Mouse (Mus musculus): ENCODE data around the gene Adamtsl4. TPM values are rescaled to one million over a fixed set of nuclear protein-coding genes. Genes with fewer than 3 reads are reported as not detected.

Gene Adamtsl4
- polyA plus RNA-seq, 1 experiment from 2014 or later: 1.3 TPM

DNA sequence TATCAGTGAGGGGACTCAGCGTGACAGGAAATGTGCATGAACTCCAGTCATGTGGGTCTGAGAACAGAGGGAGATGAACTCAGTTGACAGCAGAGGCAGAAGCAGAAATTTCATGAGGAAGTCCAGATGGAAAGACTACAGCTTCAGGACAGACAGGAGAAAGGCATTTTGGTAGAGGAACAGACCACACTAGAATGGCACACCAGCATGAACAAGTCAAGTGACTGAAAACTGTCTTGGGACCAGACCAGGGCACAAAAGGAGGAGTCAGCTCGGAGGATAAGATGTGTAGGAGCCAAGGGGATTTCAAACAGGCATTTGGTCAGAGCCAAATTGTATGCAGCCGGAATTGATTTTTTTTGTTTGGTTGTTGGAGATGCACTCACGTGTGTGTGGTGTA, 52.1 kb downstream of the Adamtsl4 start:
- H3K4me2 ChIP-seq (replicated peaks): no peak overlapping the region
- peaks cover 75% of the 10 kb centered on the region for H3K36me3 ChIP-seq
- H3K9me3 ChIP-seq: no peaks in the 10 kb centered on the region
- no peak overlapping the region for H3K9ac ChIP-seq (replicated peaks)
- H3K4me3 ChIP-seq: no peak overlapping the region
- H3K27me3 ChIP-seq: no peaks in the 10 kb centered on the region
- H3K4me1 ChIP-seq: no peaks in the 10 kb centered on the region
- no peak for ATAC-seq (ENCODE audit: low FRiP score, low read depth)
- H3K27ac ChIP-seq (replicated peaks): no peak overlapping the region
- WGBS: 85% methylated on average over 4 of the region's 4 CpGs

DNA sequence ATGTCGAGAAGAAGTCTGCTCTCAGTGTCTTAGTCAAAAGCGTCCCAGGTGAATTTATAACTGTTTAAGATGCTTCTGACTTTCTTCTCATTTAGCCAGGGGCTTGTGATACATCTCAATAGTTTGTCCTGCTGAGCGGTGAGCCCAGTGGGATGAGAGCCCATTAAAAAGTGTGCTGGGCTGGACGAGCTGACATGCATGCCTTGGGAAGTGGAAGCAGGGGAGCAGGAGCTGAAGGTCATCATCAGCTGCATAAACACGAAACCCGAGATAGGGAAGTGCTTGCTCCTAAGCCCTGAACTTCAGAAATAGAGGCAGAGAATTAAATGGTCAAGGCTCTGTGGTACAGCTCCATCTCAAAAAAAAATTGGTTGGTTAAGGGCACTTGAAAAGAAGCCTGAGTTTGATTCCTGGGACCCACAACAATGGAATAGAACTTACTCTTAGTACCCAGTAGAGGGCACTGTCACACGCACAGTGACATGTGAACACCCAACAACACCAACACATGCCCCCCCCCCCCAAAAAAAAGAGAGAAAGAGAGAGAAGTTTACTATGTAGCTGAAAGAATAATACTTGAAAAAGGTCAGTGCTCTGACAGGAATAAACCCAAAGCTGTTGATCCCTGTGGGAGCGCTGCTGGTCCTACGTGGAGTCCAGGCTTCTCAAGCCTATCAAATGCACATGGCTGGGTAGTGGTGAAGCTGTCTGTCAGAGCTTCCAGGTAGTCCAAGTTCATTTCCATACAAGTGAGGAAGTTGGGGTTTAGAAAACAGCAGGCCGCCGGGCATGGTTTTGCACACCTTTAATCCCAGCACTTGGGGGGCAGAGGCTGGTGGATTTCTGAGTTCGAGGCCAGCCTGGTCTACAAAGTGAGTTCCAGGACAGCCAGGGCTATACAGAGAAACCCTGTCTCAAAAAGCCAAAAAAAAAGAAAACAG, 54.8 kb downstream of the Adamtsl4 start:
- Histone ChIP-seq H3K4me1 (no peaks in the 10 kb centered on the region), H3K27ac (replicated peaks) (no peak overlapping the region), H3K4me2 (replicated peaks) (no peak overlapping the region), H3K9ac (replicated peaks) (no peak overlapping the region), H3K27me3 (no peaks in the 10 kb centered on the region), H3K36me3 (peaks cover 85% of the 10 kb centered on the region), H3K9me3 (no peaks in the 10 kb centered on the region), H3K4me3 (no peak overlapping the region)
- WGBS: 78% methylated on average over 12 of the region's 12 CpGs
- ATAC-seq (ENCODE audit: low FRiP score, low read depth): no peak

DNA sequence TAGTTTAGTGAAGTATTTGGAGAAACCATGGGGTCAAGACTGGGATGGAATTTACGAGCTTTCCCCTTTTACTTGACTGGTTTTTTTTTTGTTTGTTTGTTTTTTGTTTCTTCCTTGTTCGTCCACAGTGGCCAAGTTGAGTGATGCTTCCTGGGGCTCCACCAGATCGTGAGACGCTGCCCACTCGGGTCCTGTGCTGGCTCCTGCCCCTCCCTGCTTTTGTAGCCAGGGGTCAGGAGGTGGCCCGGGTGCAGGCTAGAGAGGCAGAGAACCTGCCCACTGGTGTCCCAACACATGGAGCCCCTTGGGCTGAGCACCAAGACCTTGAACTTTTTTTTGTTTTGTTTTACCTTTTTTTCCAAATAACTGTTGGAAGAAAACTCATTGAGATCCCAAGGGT, 56.4 kb downstream of the Adamtsl4 start:
- no peak for ATAC-seq (ENCODE audit: low FRiP score, low read depth)
- no peaks in the 10 kb centered on the region for H3K27me3 ChIP-seq
- 78% methylated on average over 6 of the region's 6 CpGs for WGBS
- peaks cover 85% of the 10 kb centered on the region for H3K36me3 ChIP-seq
- H3K4me2 ChIP-seq (replicated peaks): no peak overlapping the region
- no peak overlapping the region for H3K4me3 ChIP-seq
- H3K9me3 ChIP-seq: no peaks in the 10 kb centered on the region
- H3K4me1 ChIP-seq: peaks cover 7% of the 10 kb centered on the region
- H3K27ac ChIP-seq (replicated peaks): no peak overlapping the region
- H3K9ac ChIP-seq (replicated peaks): no peak overlapping the region

DNA sequence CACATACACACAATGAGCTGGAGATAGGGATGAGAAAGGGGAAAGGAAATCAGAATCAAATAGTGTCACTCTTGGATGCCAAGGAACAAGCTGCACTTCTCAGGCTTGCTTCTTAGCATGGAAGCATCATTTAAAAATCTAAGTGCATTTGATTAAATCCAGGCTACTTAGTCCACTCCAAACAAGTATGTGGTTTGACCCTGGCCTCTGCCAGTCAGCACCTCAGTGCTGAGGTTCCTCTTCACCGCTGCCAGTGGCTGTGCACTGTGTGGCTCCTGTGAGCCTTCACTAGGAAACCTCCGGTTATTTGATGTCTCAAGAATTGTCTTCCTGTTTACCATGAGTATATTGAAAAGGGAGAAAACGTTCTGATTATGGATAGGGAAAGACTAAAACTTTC, 56.9 kb downstream of the Adamtsl4 start:
- ATAC-seq (ENCODE audit: low FRiP score, low read depth): no peak
- H3K9me3 ChIP-seq: no peaks in the 10 kb centered on the region

DNA sequence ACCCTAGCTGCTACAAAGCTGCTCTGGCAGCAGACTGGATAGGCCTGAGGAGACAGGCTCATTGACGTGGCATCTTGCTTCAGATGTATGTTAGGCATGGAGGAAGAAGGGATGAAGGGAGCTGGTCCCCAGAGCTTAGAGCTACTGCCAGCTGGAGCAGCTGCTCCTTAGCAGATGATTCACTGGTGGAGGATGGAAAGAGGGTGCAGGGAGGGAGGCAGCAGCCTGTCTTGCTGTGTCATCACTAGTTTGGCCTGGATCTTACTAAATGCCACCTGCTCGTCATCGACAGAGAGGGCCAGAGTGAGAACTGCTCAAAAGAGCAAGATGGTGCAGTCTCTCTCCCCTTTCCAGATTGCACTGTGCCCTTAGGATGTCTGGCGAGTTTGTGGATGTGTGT, 58.0 kb downstream of the Adamtsl4 start:
- WGBS: 85% methylated on average over 4 of the region's 4 CpGs
- Histone ChIP-seq H3K4me2 (replicated peaks) (no peak overlapping the region), H3K4me3 (no peak overlapping the region), H3K36me3 (peaks cover 72% of the 10 kb centered on the region), H3K9ac (replicated peaks) (no peak overlapping the region), H3K9me3 (no peaks in the 10 kb centered on the region), H3K27ac (replicated peaks) (no peak overlapping the region), H3K27me3 (no peaks in the 10 kb centered on the region), H3K4me1 (peaks cover 14% of the 10 kb centered on the region)
- ATAC-seq (ENCODE audit: low FRiP score, low read depth): no peak

More for the DNA sequence above, 56.9 kb downstream of the Adamtsl4 start:
- H3K4me2 ChIP-seq (replicated peaks): no peak overlapping the region
- no peak overlapping the region for H3K4me3 ChIP-seq
- 87% methylated on average over 3 of the region's 3 CpGs for WGBS
- H3K4me1 ChIP-seq: peaks cover 11% of the 10 kb centered on the region
- H3K9ac ChIP-seq (replicated peaks): no peak overlapping the region
- peaks cover 82% of the 10 kb centered on the region for H3K36me3 ChIP-seq
- H3K27me3 ChIP-seq: no peaks in the 10 kb centered on the region
- H3K27ac ChIP-seq (replicated peaks): no peak overlapping the region

DNA sequence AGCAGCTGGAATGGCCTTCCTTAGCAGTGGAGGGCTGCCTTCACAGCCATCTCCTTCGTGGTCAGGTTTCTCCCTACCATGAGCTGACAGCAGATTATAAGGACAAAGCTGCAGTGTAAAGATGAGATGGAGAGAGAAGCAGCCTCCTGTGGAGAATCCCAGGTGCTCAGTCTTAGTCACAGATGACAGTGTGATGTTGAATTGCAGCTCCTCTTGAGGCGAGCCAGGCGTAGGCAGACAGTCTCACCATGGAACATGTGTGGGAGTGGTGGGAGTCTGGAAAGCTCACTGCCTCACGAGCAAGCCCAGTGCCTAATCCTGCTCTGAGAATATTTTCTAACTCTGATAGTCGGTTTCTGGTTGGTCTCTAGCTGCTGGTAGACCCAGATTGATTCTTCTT, 60.0 kb downstream of the Adamtsl4 start:
- Histone ChIP-seq H3K27me3 (no peaks in the 10 kb centered on the region), H3K27ac (replicated peaks) (no peak overlapping the region), H3K36me3 (peaks cover 58% of the 10 kb centered on the region), H3K4me1 (peaks cover 20% of the 10 kb centered on the region), H3K4me2 (replicated peaks) (no peak overlapping the region), H3K9me3 (no peaks in the 10 kb centered on the region), H3K9ac (replicated peaks) (no peak overlapping the region), H3K4me3 (no peak overlapping the region)
- 92% methylated on average over 5 of the region's 5 CpGs for WGBS
- ATAC-seq (ENCODE audit: low FRiP score, low read depth): no peak

Small RNA genes within 50 kb of the gene (microRNA-seq; reads per million reads assigned to microRNA genes)
- not detected for gene Mir7014

Other genes starting within 250 kb of the Adamtsl4 start
- gene Ctsk, start 188.7 kb downstream of the Adamtsl4 start, polyA plus RNA-seq (2016; fragmentation: Nextera tagmentation; extraction: Ambion mirVana): 8.7 and 13.7 TPM in 2 replicates
- gene Ctss, start 161.1 kb downstream of the Adamtsl4 start, polyA plus RNA-seq (2016; fragmentation: Nextera tagmentation; extraction: Ambion mirVana): 10.0 and 10.1 TPM in 2 replicates
- gene Hormad1, start 128.2 kb downstream of the Adamtsl4 start, polyA plus RNA-seq (2016; fragmentation: Nextera tagmentation; extraction: Ambion mirVana): not detected in 2 replicates
- gene Golph3l, start 99.0 kb downstream of the Adamtsl4 start, polyA plus RNA-seq (2016; fragmentation: Nextera tagmentation; extraction: Ambion mirVana): 37.8 and 38.6 TPM in 2 replicates
- gene Ensa, start 62.9 kb downstream of the Adamtsl4 start, polyA plus RNA-seq (2016; fragmentation: Nextera tagmentation; extraction: Ambion mirVana): 100 and 106 TPM in 2 replicates
- gene Mcl1, start 29.1 kb downstream of the Adamtsl4 start, polyA plus RNA-seq (2016; fragmentation: Nextera tagmentation; extraction: Ambion mirVana): 74.3 and 88.9 TPM in 2 replicates
- 12.8 and 14.2 TPM in 2 replicates for gene Ecm1, start 51.7 kb upstream of the Adamtsl4 start, polyA plus RNA-seq (2016; fragmentation: Nextera tagmentation; extraction: Ambion mirVana)
- 50.5 and 52.3 TPM in 2 replicates for gene Tars2, start 72.3 kb upstream of the Adamtsl4 start, polyA plus RNA-seq (2016; fragmentation: Nextera tagmentation; extraction: Ambion mirVana)
- gene Rprd2, start 130.9 kb upstream of the Adamtsl4 start, polyA plus RNA-seq (2016; fragmentation: Nextera tagmentation; extraction: Ambion mirVana): 29.2 and 29.4 TPM in 2 replicates
- gene Prpf3, start 168.0 kb upstream of the Adamtsl4 start, polyA plus RNA-seq (2016; fragmentation: Nextera tagmentation; extraction: Ambion mirVana): 55.8 and 61.1 TPM in 2 replicates
- 341 and 343 TPM in 2 replicates for gene Mrps21, start 183.6 kb upstream of the Adamtsl4 start, polyA plus RNA-seq (2016; fragmentation: Nextera tagmentation; extraction: Ambion mirVana)
- 3.9 and 4.7 TPM in 2 replicates for gene Ciart, start 194.3 kb upstream of the Adamtsl4 start, polyA plus RNA-seq (2016; fragmentation: Nextera tagmentation; extraction: Ambion mirVana)
- gene BC028528, start 204.1 kb upstream of the Adamtsl4 start, polyA plus RNA-seq (2016; fragmentation: Nextera tagmentation; extraction: Ambion mirVana): 10.2 and 12.4 TPM in 2 replicates
- gene Aph1a, start 206.1 kb upstream of the Adamtsl4 start, polyA plus RNA-seq (2016; fragmentation: Nextera tagmentation; extraction: Ambion mirVana): 29.7 and 33.8 TPM in 2 replicates
- 19.2 and 19.5 TPM in 2 replicates for gene Car14, start 216.8 kb upstream of the Adamtsl4 start, polyA plus RNA-seq (2016; fragmentation: Nextera tagmentation; extraction: Ambion mirVana)
- gene Anp32e, start 241.3 kb upstream of the Adamtsl4 start, polyA plus RNA-seq (2016; fragmentation: Nextera tagmentation; extraction: Ambion mirVana): 328 and 374 TPM in 2 replicates